Mouse (Mus musculus) heart, adult 2 months (tissue): ENCODE results near the gene Fam214a.

Source experiments
- CTCF ChIP-seq: fragments of 200-600 bp; IDR thresholded peaks from 2 replicates; pipeline ENCODE4 v1.8.1; 2022; ENCODE audit warnings: antibody characterized with exemption, mild to moderate bottlenecking, moderate library complexity
- POLR2A ChIP-seq: fragments of 200-500 bp; IDR thresholded peaks from 2 replicates; pipeline ENCODE4 v1.6.1; 2011; ENCODE audit warnings: mild to moderate bottlenecking, low read depth, low read length, control low read depth; ENCODE audit not compliant: insufficient read depth

GRCm38 (mm10) chr9:74921422-74921821 lies 31.3 kb upstream of the Fam214a start:
- no peak for TF ChIP-seq CTCF
- TF ChIP-seq POLR2A = no peak
